Mouse (Mus musculus): ENCODE results near the gene Slc24a4. TPM values are rescaled to one million over a fixed set of nuclear protein-coding genes. Genes with fewer than 3 reads are reported as not detected.

The Slc24a4 gene
- polyA plus RNA-seq, 1 experiment = not detected

DNA sequence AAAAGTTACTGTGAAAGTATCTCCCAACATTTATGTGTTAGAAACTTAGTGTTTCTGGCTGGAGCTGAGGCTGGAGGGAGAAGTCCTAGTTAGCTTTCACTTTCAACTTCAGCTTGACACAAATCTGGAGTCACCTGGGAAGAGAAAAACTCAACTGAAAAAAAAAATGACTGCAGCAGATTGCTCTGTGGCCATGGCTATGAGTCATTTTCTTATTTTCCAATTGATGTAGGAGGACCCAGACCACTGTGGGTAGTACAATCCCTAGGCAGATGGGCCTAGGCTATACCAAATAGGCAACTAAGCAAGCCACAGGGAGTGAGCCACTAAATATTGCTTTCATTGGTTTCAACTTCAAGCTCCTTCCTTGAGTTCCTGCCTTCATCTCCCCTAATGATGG is 19.7 kb upstream of the Slc24a4 start:
- no peak overlapping the region for H3K4me3 ChIP-seq (ENCODE audit: low read depth, low read length)
- no peaks in the 10 kb centered on the region for H3K36me3 ChIP-seq (ENCODE audit: control insufficient read depth, insufficient read depth, low read length, poor library complexity, severe bottlenecking)
- no peaks in the 10 kb centered on the region for H3K4me1 ChIP-seq (ENCODE audit: control insufficient read depth, insufficient read depth, low read length)
- H3K9ac ChIP-seq (ENCODE audit: low read depth, poor library complexity, severe bottlenecking) = no peak overlapping the region
- H3K9me3 ChIP-seq (replicated peaks; ENCODE audit: control insufficient read depth, insufficient read depth, low read length, poor library complexity, severe bottlenecking) = no peaks in the 10 kb centered on the region
- H3K27ac ChIP-seq (ENCODE audit: insufficient read depth, low read length) = no peak overlapping the region
- TF ChIP-seq CTCF (IDR thresholded peaks at IDR 0.05; ENCODE audit: low read depth, low read length) = no peak
- no peak for TF ChIP-seq POLR2A (IDR thresholded peaks at IDR 0.05; ENCODE audit: insufficient read depth, low read length)
- TF ChIP-seq EP300 (IDR thresholded peaks at IDR 0.05; ENCODE audit: insufficient read depth, low read depth, low read length) = no peak
- no peaks in the 10 kb centered on the region for H3K27me3 ChIP-seq (ENCODE audit: control insufficient read depth, insufficient read depth, low read length, poor library complexity, severe bottlenecking)

DNA sequence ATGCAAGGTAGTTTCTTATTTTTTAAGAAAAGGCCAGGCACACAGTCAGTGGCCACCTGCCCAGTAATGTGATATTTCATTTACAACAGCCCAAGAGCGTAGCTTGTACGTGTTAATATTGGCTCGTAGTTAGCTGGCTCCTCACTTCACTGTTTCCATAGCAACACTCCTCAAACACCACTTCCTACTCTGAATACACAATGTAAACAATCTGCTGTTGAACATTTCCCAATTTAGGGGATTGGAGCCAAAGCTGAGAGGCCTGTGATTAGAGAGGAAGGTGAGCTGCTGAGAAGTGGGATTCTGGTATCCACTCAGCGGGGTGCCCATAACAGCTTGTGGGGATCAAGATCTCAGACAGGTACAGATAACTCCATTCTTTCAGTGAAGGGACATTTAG is 16.0 kb upstream of the Slc24a4 start:
- TF ChIP-seq EP300 (IDR thresholded peaks at IDR 0.05; ENCODE audit: insufficient read depth, low read depth, low read length) (no peak), POLR2A (IDR thresholded peaks at IDR 0.05; ENCODE audit: insufficient read depth, low read length) (no peak), CTCF (IDR thresholded peaks at IDR 0.05; ENCODE audit: low read depth, low read length) (no peak)
- Histone ChIP-seq H3K27ac (ENCODE audit: insufficient read depth, low read length) (no peak overlapping the region), H3K9me3 (replicated peaks; ENCODE audit: control insufficient read depth, insufficient read depth, low read length, poor library complexity, severe bottlenecking) (no peaks in the 10 kb centered on the region), H3K4me1 (ENCODE audit: control insufficient read depth, insufficient read depth, low read length) (no peaks in the 10 kb centered on the region), H3K9ac (ENCODE audit: low read depth, poor library complexity, severe bottlenecking) (no peak overlapping the region), H3K27me3 (ENCODE audit: control insufficient read depth, insufficient read depth, low read length, poor library complexity, severe bottlenecking) (no peaks in the 10 kb centered on the region), H3K36me3 (ENCODE audit: control insufficient read depth, insufficient read depth, low read length, poor library complexity, severe bottlenecking) (no peaks in the 10 kb centered on the region), H3K4me3 (ENCODE audit: low read depth, low read length) (no peak overlapping the region)

DNA sequence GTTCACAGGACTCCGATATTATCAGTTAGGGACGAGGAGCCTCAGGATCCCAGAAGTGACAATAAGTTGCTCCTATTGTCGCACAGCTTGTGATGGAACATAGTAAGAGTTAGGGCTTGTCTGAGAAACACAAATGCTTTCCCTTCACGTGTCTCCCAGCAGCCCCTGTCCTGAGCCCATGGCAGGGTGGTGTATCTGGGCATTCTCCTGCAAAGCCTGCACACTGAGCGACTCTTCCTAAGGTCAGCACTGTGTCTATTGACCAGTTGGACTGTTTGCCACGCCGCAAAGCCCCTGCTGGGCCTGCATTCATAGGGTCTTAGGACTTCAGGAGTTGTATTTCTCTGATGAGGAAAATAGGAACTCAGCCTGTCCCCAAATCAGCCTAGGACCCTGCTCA is 15.6 kb upstream of the Slc24a4 start:
- TF ChIP-seq EP300 (IDR thresholded peaks at IDR 0.05; ENCODE audit: insufficient read depth, low read depth, low read length) (no peak), CTCF (IDR thresholded peaks at IDR 0.05; ENCODE audit: low read depth, low read length) (no peak), POLR2A (IDR thresholded peaks at IDR 0.05; ENCODE audit: insufficient read depth, low read length) (no peak)
- Histone ChIP-seq H3K27me3 (ENCODE audit: control insufficient read depth, insufficient read depth, low read length, poor library complexity, severe bottlenecking) (no peaks in the 10 kb centered on the region), H3K4me1 (ENCODE audit: control insufficient read depth, insufficient read depth, low read length) (no peaks in the 10 kb centered on the region), H3K36me3 (ENCODE audit: control insufficient read depth, insufficient read depth, low read length, poor library complexity, severe bottlenecking) (no peaks in the 10 kb centered on the region), H3K9me3 (replicated peaks; ENCODE audit: control insufficient read depth, insufficient read depth, low read length, poor library complexity, severe bottlenecking) (no peaks in the 10 kb centered on the region), H3K27ac (ENCODE audit: insufficient read depth, low read length) (no peak overlapping the region), H3K4me3 (ENCODE audit: low read depth, low read length) (no peak overlapping the region), H3K9ac (ENCODE audit: low read depth, poor library complexity, severe bottlenecking) (no peak overlapping the region)

GRCm38 (mm10) chr12:102113391-102113790 is 15.1 kb upstream of the Slc24a4 start:
- no peaks in the 10 kb centered on the region for H3K27me3 ChIP-seq (ENCODE audit: control insufficient read depth, insufficient read depth, low read length, poor library complexity, severe bottlenecking)
- H3K36me3 ChIP-seq (ENCODE audit: control insufficient read depth, insufficient read depth, low read length, poor library complexity, severe bottlenecking) = no peaks in the 10 kb centered on the region
- no peak for TF ChIP-seq CTCF (IDR thresholded peaks at IDR 0.05; ENCODE audit: low read depth, low read length)
- TF ChIP-seq POLR2A (IDR thresholded peaks at IDR 0.05; ENCODE audit: insufficient read depth, low read length) = no peak
- no peak for TF ChIP-seq EP300 (IDR thresholded peaks at IDR 0.05; ENCODE audit: insufficient read depth, low read depth, low read length)
- no peaks in the 10 kb centered on the region for H3K4me1 ChIP-seq (ENCODE audit: control insufficient read depth, insufficient read depth, low read length)
- no peaks in the 10 kb centered on the region for H3K9me3 ChIP-seq (replicated peaks; ENCODE audit: control insufficient read depth, insufficient read depth, low read length, poor library complexity, severe bottlenecking)
- no peak overlapping the region for H3K27ac ChIP-seq (ENCODE audit: insufficient read depth, low read length)
- H3K9ac ChIP-seq (ENCODE audit: low read depth, poor library complexity, severe bottlenecking) = no peak overlapping the region
- H3K4me3 ChIP-seq (ENCODE audit: low read depth, low read length) = no peak overlapping the region

- no peak overlapping the region for H3K27ac ChIP-seq (ENCODE audit: insufficient read depth, low read length)
- no peaks in the 10 kb centered on the region for H3K36me3 ChIP-seq (ENCODE audit: control insufficient read depth, insufficient read depth, low read length, poor library complexity, severe bottlenecking)
- TF ChIP-seq POLR2A (IDR thresholded peaks at IDR 0.05; ENCODE audit: insufficient read depth, low read length) (no peak), CTCF (IDR thresholded peaks at IDR 0.05; ENCODE audit: low read depth, low read length) (no peak), EP300 (IDR thresholded peaks at IDR 0.05; ENCODE audit: insufficient read depth, low read depth, low read length) (no peak)
- H3K4me3 ChIP-seq (ENCODE audit: low read depth, low read length) = no peak overlapping the region
- H3K9me3 ChIP-seq (replicated peaks; ENCODE audit: control insufficient read depth, insufficient read depth, low read length, poor library complexity, severe bottlenecking) = no peaks in the 10 kb centered on the region
- H3K9ac ChIP-seq (ENCODE audit: low read depth, poor library complexity, severe bottlenecking) = no peak overlapping the region
- no peaks in the 10 kb centered on the region for H3K27me3 ChIP-seq (ENCODE audit: control insufficient read depth, insufficient read depth, low read length, poor library complexity, severe bottlenecking)
- no peaks in the 10 kb centered on the region for H3K4me1 ChIP-seq (ENCODE audit: control insufficient read depth, insufficient read depth, low read length)
These were observed 12.0 kb upstream of the Slc24a4 start for GRCm38 (mm10) chr12:102116580-102116979.

DNA sequence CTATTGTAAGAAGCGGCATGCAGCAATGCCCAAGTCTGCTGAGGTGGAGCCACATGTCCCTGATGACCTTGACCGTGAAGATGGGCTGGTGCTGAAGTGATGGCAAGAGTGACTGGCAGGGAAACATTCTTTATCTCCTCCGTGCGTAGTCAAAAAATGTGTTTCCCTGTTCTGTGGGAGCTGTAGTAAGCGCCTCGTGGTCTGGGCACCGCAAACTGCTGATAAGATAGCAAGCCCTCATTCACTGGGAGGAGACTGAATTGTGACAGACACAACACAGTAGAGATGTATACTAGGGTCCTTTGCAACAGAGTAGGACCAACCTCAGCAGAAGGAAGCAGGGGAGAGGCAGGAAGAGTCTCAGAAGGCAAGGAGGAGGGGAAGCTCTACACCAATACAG is 10.5 kb upstream of the Slc24a4 start:
- no peak overlapping the region for H3K4me3 ChIP-seq (ENCODE audit: low read depth, low read length)
- H3K27ac ChIP-seq (ENCODE audit: insufficient read depth, low read length) = no peak overlapping the region
- H3K9ac ChIP-seq (ENCODE audit: low read depth, poor library complexity, severe bottlenecking) = no peak overlapping the region
- H3K4me1 ChIP-seq (ENCODE audit: control insufficient read depth, insufficient read depth, low read length) = no peaks in the 10 kb centered on the region
- no peak for TF ChIP-seq POLR2A (IDR thresholded peaks at IDR 0.05; ENCODE audit: insufficient read depth, low read length)
- TF ChIP-seq EP300 (IDR thresholded peaks at IDR 0.05; ENCODE audit: insufficient read depth, low read depth, low read length) = no peak
- no peak for TF ChIP-seq CTCF (IDR thresholded peaks at IDR 0.05; ENCODE audit: low read depth, low read length)
- H3K27me3 ChIP-seq (ENCODE audit: control insufficient read depth, insufficient read depth, low read length, poor library complexity, severe bottlenecking) = no peaks in the 10 kb centered on the region
- no peaks in the 10 kb centered on the region for H3K9me3 ChIP-seq (replicated peaks; ENCODE audit: control insufficient read depth, insufficient read depth, low read length, poor library complexity, severe bottlenecking)
- no peaks in the 10 kb centered on the region for H3K36me3 ChIP-seq (ENCODE audit: control insufficient read depth, insufficient read depth, low read length, poor library complexity, severe bottlenecking)
